Mouse (Mus musculus) NIH3T3 (cell line): ENCODE measurements at regions not wholly inside any gene's neighbourhood (a gene's known extent, or its start where the extent isn't known, plus 50 kb on each side); places are given as distances from the start of the nearest gene placed in this dataset.

Source experiments
- DNase-seq: peaks from one replicate; pipeline ENCODE4 v3.0.0-alpha.2; 2012; ENCODE audit warnings: low read depth

DNA sequence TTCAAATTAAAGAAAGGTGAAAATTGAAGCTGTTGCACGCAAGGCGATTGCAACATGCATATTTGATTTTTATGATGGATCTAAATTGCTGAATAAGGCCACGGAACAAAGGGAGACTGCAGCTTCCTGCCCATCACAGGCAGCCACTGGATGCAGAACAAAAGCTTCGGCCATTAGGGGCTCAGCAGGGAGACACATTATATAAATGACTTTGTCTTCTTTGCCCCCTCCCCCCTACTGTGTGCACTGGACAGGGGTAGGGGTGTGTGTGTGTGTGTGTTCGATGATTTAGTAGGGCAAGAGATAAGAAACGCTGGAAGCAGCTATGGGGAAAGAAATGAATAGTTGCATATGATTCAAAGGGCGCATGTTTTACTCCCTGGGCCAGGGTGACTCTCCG, 481.2 kb upstream of the Pmfbp1 start:
- no peak for DNase-seq

DNA sequence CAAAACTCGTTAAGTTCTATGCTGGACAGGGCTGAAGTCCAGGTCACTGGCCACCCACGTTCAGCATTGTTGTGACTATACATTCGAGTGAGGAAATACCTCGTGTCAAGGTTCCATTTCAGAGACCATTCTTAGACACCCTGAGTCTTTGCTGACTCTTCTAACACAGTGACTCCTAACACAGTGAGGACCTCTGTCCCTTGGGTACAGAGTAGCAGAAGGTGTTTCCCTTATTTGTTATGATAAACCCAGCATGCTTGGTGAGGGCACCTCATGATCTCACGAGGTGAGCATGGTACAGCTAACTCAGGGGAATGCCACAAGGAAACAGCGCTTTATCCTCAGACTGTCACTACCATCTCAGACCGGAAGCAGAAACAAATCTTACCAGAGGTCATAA, 480.2 kb upstream of the Pmfbp1 start:
- no peak for DNase-seq

DNA sequence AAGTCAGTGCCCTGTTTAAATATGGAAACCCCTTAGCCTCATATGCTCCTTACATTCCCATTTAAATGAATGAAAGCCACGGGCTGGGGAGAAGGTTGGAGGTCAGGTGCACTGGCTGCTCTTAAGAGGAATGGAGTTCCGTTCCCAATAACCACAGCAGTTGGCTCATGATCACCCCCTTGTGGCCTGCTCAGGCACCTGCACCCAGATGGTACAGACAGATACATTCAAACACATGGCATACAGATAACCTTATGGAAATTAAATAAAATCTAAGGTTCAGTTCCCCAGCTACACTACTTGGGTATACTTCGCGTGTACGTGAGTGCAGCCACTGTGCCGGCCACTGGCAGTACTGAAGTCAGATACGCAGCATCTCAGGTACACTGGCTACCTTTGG, 479.1 kb upstream of the Pmfbp1 start:
- peak; percentile 33 for DNase-seq

DNA sequence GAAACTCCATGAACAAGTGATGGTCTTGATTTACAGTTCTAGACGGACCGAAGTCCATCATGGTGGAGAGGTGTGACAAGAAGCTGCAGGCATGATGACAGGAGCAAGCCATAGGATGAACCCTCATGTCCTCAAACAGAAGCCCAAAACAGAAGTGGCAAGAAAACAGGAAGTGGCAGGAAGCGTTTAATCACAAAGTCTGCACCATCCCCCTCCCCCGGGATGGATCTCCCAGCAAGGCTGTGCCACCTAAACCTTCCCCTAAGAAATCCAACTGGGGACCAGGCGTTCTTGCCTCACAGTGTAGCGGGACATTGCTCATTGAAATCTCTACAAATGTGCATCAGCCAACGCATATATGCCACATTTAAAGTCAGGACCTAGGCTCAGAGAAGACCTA, 474.3 kb upstream of the Pmfbp1 start:
- DNase-seq: no peak

DNA sequence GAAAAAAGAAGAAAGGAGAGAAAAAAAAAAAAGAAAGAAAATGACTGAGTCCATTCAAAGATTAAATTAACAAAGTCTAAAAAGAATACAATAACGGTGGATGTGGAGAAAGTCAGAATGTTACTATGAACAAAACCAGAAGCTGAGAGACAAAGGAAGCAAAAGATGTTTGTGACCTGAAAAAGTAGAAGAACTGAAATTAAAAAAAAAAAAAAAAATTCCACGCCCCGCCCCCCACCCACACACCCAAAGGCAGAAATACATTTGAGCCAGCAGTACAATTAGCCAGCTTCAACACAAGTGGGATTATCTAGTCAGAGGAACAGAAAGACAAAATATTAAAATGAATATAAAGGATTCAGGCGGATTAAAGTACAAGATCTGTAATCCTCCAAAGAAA, 473.7 kb upstream of the Pmfbp1 start:
- DNase-seq: no peak

DNA sequence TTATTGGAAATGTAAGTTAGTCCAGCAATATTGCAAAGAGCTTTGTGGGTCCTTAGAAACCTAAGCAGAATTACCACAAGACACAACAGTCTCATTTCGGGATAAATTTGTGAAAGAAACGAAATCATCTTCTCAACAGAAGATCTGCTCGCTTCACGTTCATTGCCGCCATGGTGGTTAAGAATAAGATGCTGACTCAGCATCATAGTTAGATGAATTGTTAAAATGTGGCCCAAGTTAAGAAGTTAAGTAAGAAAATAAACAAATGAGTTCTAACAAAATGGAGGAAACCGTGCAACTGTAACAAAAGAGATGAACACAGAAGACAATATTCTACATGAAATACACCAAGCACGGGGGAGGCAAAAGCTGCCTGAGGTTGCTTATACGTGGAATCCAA, 465.9 kb upstream of the Pmfbp1 start:
- DNase-seq: no peak

DNA sequence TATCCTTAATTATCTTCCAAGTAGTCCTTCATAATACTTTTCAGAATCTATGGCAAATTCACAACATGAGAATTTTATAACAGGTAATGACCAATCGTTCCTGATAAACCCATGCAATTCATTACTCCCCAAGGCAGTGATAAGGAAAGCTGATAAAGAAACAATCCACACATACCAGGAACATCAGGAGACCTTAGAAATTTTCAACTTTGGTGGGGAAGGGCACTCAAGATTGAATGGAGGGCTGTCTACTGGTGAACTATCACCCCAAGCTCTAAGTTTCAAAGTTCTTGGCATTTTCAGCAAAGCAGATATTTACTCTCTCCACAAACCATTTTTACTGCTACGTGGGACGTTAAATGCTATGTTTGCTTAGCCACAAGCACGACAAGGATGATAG, 440.2 kb upstream of the Pmfbp1 start:
- DNase-seq: no peak

DNA sequence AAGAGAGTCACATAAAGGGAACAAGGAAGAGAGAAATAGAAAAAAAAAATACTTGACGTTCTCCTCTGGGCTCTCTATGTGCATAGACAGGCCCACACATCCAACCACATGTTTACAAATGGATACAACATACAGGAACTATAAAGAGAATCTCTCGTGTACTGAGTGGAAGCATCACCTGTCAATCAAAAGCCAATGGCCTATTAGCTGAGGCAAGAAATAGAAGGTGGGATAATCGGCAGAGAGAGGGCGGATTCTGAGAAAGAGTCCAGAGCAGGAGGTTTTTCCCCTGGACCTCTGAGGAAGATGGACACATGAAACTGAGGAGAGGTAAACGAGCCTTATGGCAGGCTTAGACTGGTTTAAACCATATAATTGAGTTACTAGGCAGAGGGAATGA, 434.7 kb upstream of the Pmfbp1 start:
- no peak for DNase-seq

DNA sequence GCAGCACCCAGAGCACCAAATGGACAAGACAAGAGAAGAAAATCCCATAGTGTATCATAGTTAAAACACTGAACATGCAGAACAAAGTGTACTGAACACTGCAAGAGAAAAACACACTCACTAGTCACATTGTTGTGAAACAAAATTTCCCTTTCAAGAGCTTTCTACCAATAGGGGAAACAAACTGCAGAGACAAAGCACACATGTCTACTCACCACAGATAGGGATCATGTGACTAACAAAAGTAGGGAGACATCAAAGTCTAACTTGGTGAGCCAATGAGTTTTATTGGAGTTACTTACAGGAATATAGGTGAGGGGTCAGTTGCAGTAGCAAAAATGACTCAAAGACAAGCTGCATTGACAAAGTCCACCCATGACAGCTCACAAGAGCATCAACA, 431.5 kb upstream of the Pmfbp1 start:
- no peak for DNase-seq

DNA sequence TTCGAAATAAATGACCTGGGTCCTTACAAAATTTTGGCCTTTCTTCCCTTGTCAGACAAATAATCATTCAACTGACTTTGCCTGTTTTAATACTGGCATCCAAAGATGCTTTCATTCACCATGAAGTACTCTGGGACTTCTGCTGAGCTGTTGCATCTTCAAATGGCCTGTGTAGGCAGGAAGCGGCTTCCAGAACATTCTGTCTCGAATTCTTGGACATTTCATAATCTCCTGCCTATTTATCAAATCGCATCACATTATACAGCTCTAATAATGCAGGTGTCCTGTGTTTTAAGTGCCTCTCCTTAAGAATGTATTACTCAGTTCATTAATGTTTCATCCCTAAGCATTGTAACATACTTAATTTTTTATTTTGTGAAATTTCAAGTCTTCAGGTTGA, 420.1 kb upstream of the Pmfbp1 start:
- DNase-seq: no peak

DNA sequence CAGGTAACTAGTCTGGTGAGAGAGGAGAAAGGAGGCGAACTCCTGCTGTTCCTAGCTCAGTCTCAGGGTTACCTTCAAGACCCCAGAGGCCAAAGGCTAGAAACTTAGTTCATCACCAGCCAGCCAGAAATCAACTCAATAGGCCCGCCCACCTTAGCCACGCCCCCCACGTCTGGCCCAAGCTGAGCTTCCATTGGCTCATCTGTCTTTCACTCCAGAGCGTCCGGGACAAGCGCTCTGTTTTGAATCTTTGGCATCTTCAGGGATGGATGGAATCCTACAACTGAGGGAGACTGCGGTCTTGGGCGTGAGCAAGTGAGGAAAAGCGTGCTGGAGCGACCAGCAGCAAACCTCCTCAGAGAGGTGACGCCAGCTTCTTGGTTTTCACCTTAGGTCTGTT, 418.8 kb upstream of the Pmfbp1 start:
- DNase-seq: no peak

DNA sequence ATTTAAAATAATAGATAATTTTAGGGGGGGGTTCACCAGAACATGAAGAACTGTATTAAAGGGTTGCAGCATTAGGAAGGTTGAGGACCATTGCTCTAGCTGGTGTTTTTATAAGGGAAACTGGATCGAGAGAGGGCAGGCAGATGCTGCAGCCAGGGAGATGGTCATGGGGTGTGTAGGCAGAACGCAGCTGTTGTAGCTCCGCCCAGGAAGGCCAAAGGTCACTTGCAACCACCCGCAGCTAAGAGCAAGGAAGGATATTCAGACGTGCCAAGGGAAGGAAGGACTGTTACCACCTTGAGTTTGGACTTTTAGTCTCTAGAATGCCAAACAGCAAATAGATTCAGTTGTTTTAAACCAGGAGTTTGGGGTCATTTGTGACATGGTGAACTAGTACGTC, 414.6 kb upstream of the Pmfbp1 start:
- no peak for DNase-seq

DNA sequence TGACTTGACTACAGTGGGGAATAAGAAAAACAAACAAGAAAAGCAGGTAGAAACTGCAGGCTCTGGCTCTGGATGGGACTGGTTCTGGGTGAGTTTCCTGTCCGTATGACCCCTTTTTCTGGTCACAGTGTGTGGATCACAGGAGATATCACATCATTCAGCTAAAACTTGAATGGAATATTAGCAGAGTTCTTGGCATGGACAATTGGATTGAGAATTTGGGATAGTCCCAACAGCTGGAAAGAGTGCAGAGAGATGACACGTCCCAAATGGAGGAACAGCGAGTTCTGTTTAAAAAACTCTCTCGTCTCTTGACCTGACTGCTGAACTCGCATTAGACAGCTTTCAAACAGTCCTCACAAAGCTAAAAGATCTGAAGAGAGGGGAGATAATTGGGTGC, 412.5 kb upstream of the Pmfbp1 start:
- no peak for DNase-seq

DNA sequence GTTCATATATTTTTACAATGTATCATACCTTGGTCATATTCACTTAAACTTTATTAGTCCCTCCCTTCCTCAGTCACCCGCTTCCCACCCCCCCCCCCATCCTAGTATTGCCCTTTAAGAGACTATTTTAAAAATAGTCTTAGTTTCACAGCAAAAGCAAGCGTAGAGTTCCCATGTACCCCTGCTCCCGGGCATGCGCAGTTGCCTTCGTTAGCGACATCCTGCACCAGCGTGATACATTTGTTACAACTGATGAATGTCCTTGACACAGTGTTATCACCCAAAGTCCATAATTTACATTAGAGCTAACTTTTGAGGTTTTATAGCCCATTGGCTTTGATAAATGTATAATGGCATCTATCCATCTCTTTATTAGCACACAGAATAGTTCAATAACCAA, 408.7 kb upstream of the Pmfbp1 start:
- DNase-seq: no peak

DNA sequence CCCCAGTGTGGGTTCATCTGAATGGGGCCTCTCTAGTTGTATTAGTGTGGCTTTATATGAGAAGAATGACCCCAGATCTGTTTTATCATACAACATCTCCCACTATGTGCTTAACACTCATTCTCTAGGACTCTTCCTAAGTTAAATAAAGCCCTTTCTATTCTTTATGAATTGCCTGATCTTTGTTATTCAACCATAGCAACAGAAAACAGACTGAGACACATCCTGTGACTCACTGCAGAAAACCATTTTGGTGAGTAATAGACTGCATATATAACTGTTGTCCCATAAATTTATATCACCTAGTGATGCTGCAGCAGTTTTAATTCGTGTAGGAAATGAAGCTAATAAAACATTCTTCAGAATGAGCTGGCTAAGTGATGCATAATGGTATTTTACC, 406.0 kb upstream of the Pmfbp1 start:
- peak; percentile 22 for DNase-seq

DNA sequence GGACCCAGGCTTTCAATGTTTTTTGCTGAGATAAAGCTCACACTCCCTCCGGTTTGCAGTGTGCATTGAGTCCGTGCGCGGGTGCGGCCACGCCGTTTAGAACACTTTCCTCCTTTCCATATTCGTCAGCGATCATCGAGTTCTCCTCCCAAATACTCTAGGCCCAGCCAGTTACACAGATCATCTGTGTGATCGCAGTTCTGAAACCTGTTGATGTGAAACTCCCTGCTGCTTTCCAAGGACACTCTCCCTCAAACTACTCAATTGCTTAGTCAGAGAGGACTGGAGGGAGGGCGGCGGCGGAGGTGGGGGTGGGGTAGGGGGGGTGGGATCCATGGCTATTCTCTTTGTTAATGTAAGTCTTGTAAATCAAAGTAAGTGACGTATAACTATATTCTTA, 394.2 kb upstream of the Pmfbp1 start:
- DNase-seq: no peak

DNA sequence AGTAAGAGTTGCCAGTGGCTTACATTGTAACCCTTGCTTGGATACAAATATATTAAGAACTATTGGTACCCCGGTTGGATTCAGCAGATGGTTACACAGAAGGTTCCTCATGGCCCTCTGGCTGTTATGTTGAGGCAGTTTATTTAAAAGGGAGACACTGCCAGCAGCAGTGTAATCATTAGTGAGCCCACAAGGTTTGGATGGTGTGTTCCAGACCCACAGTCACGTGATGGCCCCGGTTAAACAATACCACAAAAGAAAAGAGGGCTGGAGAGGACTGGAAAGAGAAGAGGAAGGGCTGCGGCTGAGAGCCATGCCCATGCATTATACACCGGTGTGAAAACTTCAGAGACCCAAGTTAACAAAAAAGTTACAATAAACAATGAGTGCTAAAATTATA, 392.4 kb upstream of the Pmfbp1 start:
- DNase-seq: no peak

DNA sequence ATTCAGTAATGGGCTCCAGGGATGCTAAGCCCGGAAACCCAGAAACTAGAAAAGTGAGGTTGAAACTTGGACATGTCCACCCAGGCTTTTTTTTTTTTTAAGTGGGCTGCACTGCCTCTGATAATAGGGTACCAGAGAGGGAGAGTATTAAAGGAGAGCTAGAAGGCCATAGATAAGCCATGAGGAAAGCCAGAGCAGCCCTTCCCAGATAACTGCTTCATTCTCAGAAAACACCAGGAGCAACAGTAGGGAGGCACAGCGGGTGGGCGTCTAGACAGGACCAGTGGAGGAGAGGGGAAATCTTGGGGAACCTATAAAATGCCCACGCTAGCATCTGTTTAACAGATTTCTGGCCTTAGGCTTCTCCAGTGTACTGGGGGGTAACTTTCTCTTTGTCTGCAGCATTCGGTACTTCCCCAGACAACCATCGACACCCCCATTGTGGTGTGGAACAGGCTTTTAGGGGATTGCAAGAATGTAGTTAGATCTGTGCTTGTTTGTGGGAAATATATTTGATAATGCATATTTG, 389.0 kb upstream of the Pmfbp1 start:
- no peak for DNase-seq

DNA sequence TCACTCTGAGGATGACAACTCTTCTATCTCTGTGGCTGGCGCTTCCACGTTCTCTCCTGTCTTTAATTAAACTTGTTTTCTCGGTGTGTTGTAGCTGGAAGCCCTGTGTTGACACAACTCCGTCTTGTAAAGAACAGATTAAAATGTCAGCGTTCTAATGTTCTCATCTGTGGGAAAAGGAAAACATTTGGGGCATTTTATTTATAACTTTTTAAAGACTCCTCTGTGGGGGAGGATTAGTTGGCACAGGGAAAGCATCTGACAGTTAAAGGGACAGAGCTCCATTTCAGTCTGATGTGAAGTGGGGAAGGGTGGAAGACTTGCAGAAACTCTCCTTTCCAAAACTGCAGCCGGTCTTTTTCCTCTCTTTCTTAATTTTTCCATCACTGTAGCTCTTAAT, 388.1 kb upstream of the Pmfbp1 start:
- peak; percentile 22 for DNase-seq

DNA sequence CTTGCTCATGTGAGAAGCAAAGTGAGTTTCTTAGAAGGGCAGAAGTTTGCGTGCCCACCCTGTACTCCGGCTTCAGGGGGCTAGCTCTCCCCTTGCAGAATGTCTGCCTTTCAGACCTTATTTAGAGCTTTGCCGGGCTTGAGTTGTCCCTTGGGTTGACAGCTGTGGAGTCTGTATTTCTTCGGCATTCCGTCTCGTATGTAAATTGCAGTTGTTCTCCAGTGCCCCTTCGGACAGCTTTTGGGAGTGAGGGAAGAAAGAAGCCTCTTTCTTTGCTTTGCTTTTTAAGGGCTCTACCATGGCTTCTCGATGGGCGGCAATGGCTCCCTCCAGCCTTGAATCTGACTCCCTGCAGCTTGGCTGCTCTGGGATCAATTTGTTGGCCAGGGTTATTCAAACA, 386.9 kb upstream of the Pmfbp1 start:
- no peak for DNase-seq

DNA sequence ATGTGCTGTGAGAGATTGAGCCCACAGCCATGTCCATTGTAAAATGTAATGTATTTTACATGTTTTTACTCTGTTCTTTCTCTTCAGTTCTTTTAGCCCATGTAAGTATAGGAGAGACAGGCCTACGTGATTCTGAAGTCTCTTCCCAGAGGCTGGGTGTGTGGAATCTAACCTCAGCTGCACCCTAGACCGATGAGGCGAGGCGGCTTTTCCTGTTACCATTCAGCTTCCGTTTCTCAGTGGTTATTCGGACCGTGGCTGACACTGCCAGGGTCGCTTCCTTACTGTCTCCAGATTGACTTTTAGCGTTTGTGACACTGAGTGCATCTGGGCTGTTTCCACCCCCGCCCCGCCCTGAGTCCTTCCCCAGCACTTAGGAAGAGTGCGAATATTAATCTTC, 386.1 kb upstream of the Pmfbp1 start:
- no peak for DNase-seq

DNA sequence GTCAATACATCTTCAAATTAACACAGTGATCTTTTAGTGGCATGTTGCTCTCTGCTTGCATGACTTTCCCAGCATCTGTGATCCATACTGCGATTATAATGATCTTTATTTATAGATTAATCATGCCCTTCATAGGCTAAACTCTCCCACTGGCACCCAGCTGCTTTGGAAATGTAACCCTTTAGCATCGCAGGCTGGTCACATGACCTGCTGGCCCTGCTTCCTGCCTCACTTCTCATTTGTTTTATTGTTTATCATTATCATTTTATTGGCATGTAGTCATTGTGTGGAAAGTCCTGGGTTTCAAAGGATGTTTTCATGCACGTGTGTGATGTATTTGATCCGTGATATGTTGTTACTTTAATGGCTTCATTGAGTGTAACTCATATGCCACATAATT, 384.4 kb upstream of the Pmfbp1 start:
- DNase-seq: no peak

DNA sequence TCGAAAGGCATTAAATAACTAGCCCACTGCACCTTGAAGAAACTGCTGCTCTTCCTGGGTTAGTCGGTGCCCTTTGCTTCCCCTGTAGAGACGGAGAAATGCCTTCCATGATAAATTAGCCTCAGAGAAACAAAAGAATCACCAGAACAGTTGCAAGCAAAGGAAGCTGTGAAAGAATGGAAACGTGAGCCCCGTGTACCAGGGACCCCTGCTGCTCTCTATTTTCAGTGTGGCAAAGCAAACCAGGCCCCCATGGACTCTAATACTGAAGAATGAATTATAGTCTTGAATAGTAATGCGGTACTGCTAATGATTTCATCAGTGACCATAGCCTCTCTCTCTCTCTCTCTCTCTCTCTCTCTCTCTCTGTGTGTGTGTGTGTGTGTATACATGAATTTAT, 372.1 kb upstream of the Pmfbp1 start:
- no peak for DNase-seq

DNA sequence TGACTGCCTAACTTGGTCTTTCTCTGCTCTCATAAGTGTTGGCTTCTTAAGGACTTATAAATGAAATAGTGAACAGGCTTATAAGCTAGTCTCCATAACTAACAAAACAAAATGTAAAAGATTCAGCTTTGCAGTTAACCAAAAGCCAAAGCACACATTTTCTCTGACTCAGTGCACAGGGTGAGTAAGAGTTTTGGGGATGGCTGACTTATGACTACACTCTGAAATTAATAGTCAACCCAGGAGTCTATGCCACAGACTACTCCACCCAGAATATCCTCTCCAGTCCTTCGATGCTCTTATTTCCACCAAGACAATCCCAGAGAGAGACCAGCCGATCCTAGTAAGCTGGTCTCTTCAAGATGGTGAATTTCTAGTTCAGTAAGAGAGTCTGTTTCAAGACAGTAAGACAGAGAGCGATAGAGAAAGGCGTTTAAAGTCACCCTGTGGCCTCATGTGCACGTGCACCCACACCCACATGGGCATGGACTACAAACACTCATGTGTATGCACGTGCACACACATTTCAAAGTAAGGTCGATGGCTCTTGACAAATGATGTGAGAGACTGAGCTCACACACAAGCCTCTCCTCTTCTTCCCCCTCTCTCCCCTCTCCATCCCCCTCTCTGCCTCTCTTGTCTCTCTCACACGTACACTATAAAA, 351.2 kb upstream of the Pmfbp1 start:
- peak; percentile 66 for DNase-seq

DNA sequence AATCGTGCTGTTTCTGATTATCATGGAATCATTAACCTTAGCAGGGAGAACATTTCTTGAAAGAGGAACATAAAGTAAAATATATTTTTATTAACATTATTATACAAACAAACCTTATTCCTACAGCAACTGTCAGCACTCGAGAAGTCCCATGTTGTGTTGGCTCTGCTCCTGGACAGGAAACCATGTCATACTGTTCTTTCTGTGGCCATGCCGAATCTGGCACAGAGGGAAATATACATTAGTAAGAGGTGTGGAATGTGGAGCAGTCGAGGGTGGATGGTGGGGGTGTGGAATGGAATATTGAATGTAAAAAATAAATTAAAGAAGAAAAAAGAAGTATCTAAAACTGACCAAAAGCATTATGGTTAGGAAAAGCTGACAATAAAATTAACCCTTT, 342.1 kb upstream of the Pmfbp1 start:
- DNase-seq: peak; percentile 23
